Mouse (Mus musculus) liver, adult 2 months (tissue): ENCODE measurements around the gene Rhoj.

Source experiments
- CTCF ChIP-seq: fragments of 200-500 bp; IDR thresholded peaks from 2 replicates; pipeline ENCODE4 v1.5.1; 2011; ENCODE audit warnings: low read depth, low read length, control low read depth
- POLR2A ChIP-seq: fragments of 200-500 bp; IDR thresholded peaks from 2 replicates; pipeline ENCODE4 v1.6.1; 2011; ENCODE audit warnings: low read length, control low read depth; ENCODE audit not compliant: insufficient read depth; ENCODE audit errors: extremely low read depth

GRCm38 (mm10) chr12:75309756-75310155 is 1.6 kb downstream of the Rhoj start:
- TF ChIP-seq CTCF: no peak
- TF ChIP-seq POLR2A: no peak
